Mouse (Mus musculus) left cerebral cortex, postnatal 36 days (tissue): Measurements from ENCODE around the gene Fcrl5. TPM values are rescaled to one million over a fixed set of nuclear protein-coding genes. Genes with fewer than 3 reads are reported as not detected.
"Not testable (repeated sequence)": the region's sequence is repeated elsewhere in the genome, so short reads cannot be mapped to it uniquely, and the experiment has no call there.

Source experiments
- DNase-seq, 2 experiments: peaks; one replicate each; pipeline ENCODE4 v3.0.0; 2021 to 2022; ENCODE audit warnings: low spot score in 2 of 2, mixed read lengths in 1 of 2
- intact Hi-C: fragments of 180-260 bp; cut with DNase I; formaldehyde crosslinking; loops from one replicate; pipeline ENCODE4 v1.15.1; 2025
- total RNA-seq, 2 experiments: library from RNA; stranded (reverse); gene quantifications; 2 replicates each; pipeline ENCODE4 v1.2.3; 2021

Fcrl5 gene
- total RNA-seq: under 1 TPM in 1 of 2 experiments, not detected in 1; 0.15 TPM

GRCm38 (mm10) chr3:87435479-87435878 lies at the start of gene Fcrl5:
TSS of gene Fcrl5 (plus strand) at chr3:87435773.
- intact Hi-C loops: no loop called here
- DNase-seq: no peak

- intact Hi-C loops: no loop called here
- no peak for DNase-seq
Measured at GRCm38 (mm10) chr3:87390935-87391334, 44.6 kb upstream of the Fcrl5 start.

GRCm38 (mm10) chr3:87398809-87399208 lies 36.8 kb upstream of the Fcrl5 start:
- intact Hi-C loops: no loop called here
- no peak for DNase-seq

GRCm38 (mm10) chr3:87399906-87400305 lies 35.7 kb upstream of the Fcrl5 start:
- no peak for DNase-seq
- intact Hi-C loops: no loop called here

- intact Hi-C loops: no loop called here
Measured at GRCm38 (mm10) chr3:87401321-87401720, 34.3 kb upstream of the Fcrl5 start.

GRCm38 (mm10) chr3:87408171-87408570 lies 27.4 kb upstream of the Fcrl5 start:
- intact Hi-C loops: loop anchor here (5.0 kb wide), 1 partner anchor 86 kb away; no protein-coding TSS in a partner anchor

More at GRCm38 (mm10) chr3:87401321-87401720, 34.3 kb upstream of the Fcrl5 start:
- DNase-seq: no peak

GRCm38 (mm10) chr3:87409196-87409935 lies 26.2 kb upstream of the Fcrl5 start:
- no peak for DNase-seq
- intact Hi-C loops: loop anchor here (5.0 kb wide), 1 partner anchor 87 kb away; no protein-coding TSS in a partner anchor

More at GRCm38 (mm10) chr3:87408171-87408570, 27.4 kb upstream of the Fcrl5 start:
- DNase-seq: no peak

- intact Hi-C loops: loop anchor here (5.0 kb wide), 2 partner anchors 92 to 168 kb away; no protein-coding TSS in a partner anchor
- DNase-seq: no peak
Measured at GRCm38 (mm10) chr3:87410605-87411004, 25.0 kb upstream of the Fcrl5 start.

- intact Hi-C loops: loop anchor here (5.0 kb wide), 2 partner anchors 91 to 169 kb away; no protein-coding TSS in a partner anchor
- peak in 1 of 2 experiments; percentile 4 for DNase-seq
Measured at GRCm38 (mm10) chr3:87411150-87411549, 24.4 kb upstream of the Fcrl5 start.

GRCm38 (mm10) chr3:87420645-87421044 lies 14.9 kb upstream of the Fcrl5 start:
- intact Hi-C loops: no loop called here
- DNase-seq: no peak

GRCm38 (mm10) chr3:87422386-87422910 lies 13.1 kb upstream of the Fcrl5 start:
- intact Hi-C loops: no loop called here
- DNase-seq: no peak

- DNase-seq: peak in 1 of 2 experiments; percentile 11
- intact Hi-C loops: no loop called here
Measured at GRCm38 (mm10) chr3:87440586-87440985, 5.0 kb downstream of the Fcrl5 start.

GRCm38 (mm10) chr3:87443968-87444367 lies 8.4 kb downstream of the Fcrl5 start:
- intact Hi-C loops: no loop called here
- no peak for DNase-seq

GRCm38 (mm10) chr3:87465454-87465853 lies 29.9 kb downstream of the Fcrl5 start:
- intact Hi-C loops: no loop called here
- DNase-seq: no peak

GRCm38 (mm10) chr3:87467011-87467410 lies 31.4 kb downstream of the Fcrl5 start:
- DNase-seq: no peak
- intact Hi-C loops: no loop called here

GRCm38 (mm10) chr3:87467416-87467815 lies 31.8 kb downstream of the Fcrl5 start:
- DNase-seq: no peak
- intact Hi-C loops: no loop called here

- intact Hi-C loops, DNase-seq: not testable (repeated sequence)
Measured at GRCm38 (mm10) chr3:87477948-87478347, 42.4 kb downstream of the Fcrl5 start.

- intact Hi-C loops, DNase-seq: not testable (repeated sequence)
Measured at GRCm38 (mm10) chr3:87478596-87478995, 43.0 kb downstream of the Fcrl5 start.

GRCm38 (mm10) chr3:87479230-87479629 lies 43.7 kb downstream of the Fcrl5 start:
- DNase-seq, intact Hi-C loops: not testable (repeated sequence)

GRCm38 (mm10) chr3:87487392-87487791 lies 51.8 kb downstream of the Fcrl5 start:
- no peak for DNase-seq
- intact Hi-C loops: no loop called here

- DNase-seq: no peak
- intact Hi-C loops: no loop called here
Measured at GRCm38 (mm10) chr3:87487911-87488310, 52.3 kb downstream of the Fcrl5 start.
